Mouse (Mus musculus) embryo, embryonic 11.5 days (tissue): ENCODE measurements around the gene Rab40c.
A peak's percentile ranks its signal among the peaks of the same experiment; 100 is the strongest.

Source experiments
- DNase-seq: peaks from one replicate; pipeline ENCODE4 v3.0.0-alpha.2; 2012; ENCODE audit warnings: low read depth, low spot score

Gene Rab40c

GRCm38 (mm10) chr17:25946349-25946748 is 26.8 kb upstream of the Rab40c start:
- no peak for DNase-seq

DNA sequence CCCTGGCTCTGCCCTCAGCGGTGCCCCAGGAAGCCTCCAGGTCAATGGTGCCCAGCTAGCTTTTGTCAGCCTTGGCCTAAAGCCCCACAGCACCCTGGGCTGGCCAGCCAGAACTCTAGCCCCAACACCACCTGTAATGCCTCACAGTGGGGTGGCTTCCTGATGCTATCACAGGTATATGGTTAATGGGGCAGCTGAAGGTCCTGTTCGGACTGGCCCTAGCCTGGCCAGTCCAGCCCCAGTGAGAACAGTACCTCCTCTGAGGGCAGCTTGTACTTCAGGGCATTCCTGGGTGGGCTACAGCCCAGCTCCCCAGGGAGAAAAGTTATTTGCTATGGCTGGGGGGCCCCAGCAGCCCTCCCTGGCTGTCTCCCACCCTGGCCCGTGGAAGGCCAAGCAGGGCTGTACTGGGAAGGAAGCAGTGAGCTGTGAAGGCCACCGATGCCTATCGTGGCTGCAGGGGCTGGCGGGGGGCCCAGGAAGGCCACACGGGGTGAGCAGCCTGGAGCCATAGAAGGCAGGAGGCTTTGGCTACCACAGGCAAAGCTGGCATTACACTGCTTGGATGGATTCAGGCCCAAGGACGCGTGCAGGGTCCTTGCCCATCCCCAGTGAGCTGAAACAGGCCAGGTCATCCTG is 26.1 kb upstream of the Rab40c start:
- DNase-seq, result no peak

GRCm38 (mm10) chr17:25944366-25945163 is 25.0 kb upstream of the Rab40c start, which contains the start of the genes Pigq and Nhlrc4:
Gene Pigq, minus strand, starts transcription at chr17:25944936.
Gene Nhlrc4, minus strand, starts transcription at chr17:25944961.
- no peak for DNase-seq

GRCm38 (mm10) chr17:25943769-25944168 is 24.2 kb upstream of the Rab40c start:
- DNase-seq, result no peak

DNA sequence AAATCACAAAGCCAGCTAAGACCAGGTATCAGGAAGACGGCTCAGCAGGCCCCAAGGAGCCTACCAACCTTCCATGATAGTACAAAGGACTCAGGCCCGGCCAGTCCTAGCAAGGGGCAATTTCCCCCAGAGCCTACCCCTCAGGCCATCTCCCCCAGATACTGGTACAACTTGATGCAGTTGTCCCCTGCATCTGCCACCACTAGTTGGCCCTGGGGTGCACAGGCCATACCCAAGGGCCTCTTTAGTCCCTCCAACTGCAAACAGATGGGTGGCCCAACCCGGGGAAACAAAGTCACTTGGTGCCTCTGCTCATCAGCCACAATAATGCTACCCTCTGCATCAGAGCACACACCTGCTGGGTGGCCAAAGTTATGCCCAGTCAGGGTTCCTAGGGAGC is 23.7 kb upstream of the Rab40c start:
- no peak for DNase-seq

DNA sequence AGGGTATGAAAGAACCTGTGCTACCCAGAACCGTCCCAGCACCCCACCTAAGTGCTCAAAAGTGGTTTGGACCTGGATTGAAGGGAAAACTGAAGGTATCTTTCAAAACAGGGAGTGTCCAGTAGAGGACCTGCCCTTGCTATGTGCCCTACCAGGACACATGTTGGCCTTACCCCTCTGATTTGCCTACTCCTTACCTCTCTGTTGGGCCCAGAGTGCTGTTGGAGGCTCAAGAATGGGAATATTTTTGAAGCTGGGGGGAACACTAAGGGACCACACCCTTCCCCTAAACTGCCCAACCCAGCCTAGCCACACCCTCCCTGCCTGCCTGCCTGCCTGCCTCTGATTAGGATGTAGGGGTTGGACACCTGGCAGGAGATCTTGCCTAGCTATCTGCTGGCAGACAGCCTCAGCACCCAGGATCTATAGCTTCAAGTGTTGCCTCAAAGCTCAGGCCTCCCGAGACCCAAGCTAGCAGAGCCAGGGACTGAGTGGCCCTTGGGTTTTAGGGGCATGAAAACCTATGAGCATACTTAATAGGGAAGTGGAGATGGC is 23.1 kb upstream of the Rab40c start:
- no peak for DNase-seq

DNA sequence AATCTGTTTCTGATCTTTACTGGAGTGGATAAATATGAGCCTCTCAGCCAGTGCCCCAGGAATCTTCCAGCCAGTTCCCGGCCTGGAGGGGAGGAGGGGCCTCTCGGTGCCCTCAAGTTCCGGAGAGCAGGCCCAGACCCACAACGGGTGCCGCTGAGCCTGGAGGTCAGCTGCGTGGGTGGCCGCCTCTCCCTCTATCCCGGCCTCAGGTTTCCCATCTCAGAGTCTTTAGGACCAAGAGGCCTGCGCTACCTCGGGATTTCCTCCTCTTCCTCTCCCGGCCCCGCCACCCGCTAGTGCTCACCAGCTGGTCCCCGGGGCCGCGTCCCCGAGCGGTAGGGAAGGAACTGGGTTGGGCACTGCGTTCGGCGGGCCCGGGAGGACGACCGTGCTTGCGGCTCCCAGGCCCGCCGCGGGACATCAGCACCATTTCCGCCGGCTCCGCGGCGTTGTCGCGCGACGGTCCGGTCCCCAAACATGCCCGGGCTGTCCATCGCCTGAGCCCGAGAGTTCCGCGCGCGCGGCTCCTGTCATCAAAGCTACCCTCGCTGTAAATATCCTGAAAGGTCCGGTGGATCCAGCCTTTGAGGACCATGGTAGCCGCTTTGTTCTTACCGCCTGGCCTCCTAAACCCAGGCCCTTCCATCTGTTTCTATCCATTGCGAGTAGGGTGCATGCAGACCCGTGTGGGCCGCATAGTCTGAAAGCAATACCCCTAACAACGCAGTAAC is 22.1 kb upstream of the Rab40c start:
- DNase-seq, result peak; percentile 59

DNA sequence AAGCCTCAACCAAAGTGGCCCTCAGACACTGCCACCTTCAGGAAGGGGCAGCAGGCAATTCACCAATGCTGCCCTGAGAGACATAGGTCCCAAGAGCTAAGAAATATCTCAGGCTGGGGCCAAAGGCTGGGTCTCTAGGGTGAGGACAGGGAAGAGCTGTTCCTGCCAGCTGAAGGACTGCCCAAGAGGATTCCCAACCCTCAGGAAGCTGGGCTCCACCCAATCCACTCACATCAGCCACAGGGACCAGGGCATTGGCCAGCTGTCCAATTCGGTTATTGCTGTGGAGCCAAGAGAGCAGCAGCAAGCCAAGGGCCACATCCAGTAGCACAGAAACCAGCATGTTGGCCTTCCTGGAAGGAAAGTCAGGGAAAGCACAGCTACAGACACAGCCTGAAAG is 15.0 kb upstream of the Rab40c start:
- DNase-seq, result no peak

GRCm38 (mm10) chr17:25925348-25925747 is 5.8 kb upstream of the Rab40c start:
- no peak for DNase-seq

GRCm38 (mm10) chr17:25922120-25922519 is 2.6 kb upstream of the Rab40c start:
- no peak for DNase-seq

DNA sequence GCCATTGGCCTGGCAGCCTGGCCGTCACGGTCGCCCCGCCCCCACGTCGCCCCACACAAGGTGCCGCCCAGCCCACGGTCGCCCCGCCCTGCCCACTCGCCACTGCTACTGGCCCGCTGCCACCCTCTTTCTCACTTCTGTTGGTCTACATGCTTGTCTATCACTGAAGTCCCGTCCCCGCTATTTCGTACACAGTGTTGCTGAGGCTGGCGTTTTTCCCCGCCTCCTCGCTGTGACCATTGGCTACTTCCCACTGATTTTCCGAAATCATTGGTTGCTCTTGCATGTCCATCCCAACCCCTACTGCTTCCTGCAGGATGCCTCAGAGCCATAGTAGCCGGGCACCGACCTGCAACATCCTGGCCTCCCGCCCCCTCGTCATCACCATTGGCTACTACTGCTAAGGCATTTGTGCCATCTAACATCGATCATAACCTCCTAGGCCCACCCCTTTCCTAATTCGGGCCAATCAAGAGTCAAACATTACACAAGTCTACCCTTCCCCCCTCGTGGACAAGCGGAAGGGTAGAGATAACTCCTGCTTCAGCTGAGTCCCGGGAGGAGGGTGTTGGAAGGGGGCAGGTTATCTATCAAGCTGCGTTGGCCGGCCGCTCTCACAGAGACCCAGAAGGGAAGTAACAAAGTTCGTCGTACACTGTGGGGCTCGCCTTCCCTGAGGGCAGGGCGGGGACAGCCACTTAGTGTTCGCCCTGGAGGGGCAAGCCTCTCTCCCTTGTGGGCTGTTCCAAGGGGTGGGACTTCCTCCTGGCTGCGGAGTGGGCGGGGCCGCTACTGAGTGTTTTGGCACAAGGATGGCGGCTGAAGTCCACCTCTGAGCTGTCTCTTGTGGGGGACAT is 487 bp upstream of the Rab40c start:
- DNase-seq, result peak; percentile 98

GRCm38 (mm10) chr17:25918037-25918750 is 1.3 kb downstream of the Rab40c start:
- no peak for DNase-seq

GRCm38 (mm10) chr17:25916931-25917647 is 2.4 kb downstream of the Rab40c start:
- DNase-seq, result no peak

- DNase-seq, result no peak
These were observed 5.2 kb downstream of the Rab40c start for GRCm38 (mm10) chr17:25914295-25914694.

GRCm38 (mm10) chr17:25913877-25914275 is 5.7 kb downstream of the Rab40c start:
- no peak for DNase-seq

- no peak for DNase-seq
These were observed 6.2 kb downstream of the Rab40c start for GRCm38 (mm10) chr17:25913186-25913876.

GRCm38 (mm10) chr17:25911816-25912215 is 7.7 kb downstream of the Rab40c start:
- DNase-seq, result no peak

GRCm38 (mm10) chr17:25907640-25908039 is 11.9 kb downstream of the Rab40c start:
- no peak for DNase-seq

- no peak for DNase-seq
These were observed 16.5 kb downstream of the Rab40c start for GRCm38 (mm10) chr17:25903061-25903460.
